Mouse (Mus musculus) embryonic fibroblast, embryonic 13.5 days (primary cell): ENCODE data around the gene Lyrm4. TPM values are rescaled to one million over a fixed set of nuclear protein-coding genes. Genes with fewer than 3 reads are reported as not detected.

Source experiments
- H3K27ac ChIP-seq: 2 replicates; pipeline ENCODE4 v1.5.1; 2012; ENCODE audit warnings: low read length, control low read depth, inconsistent platforms; ENCODE audit not compliant: insufficient read depth
- H3K4me1 ChIP-seq: 2 replicates; pipeline ENCODE4 v1.6.1; 2011; ENCODE audit warnings: low read length; ENCODE audit not compliant: control insufficient read depth, insufficient read depth
- H3K4me3 ChIP-seq: 2 replicates; pipeline ENCODE4 v1.5.1; 2011; ENCODE audit warnings: mild to moderate bottlenecking, control low read depth, low read length; ENCODE audit not compliant: insufficient read depth
- CTCF ChIP-seq: IDR thresholded peaks from 2 replicates; pipeline ENCODE4 v1.5.1; 2011; ENCODE audit warnings: mild to moderate bottlenecking, control low read depth, low read length, moderate library complexity, borderline replicate concordance; ENCODE audit not compliant: insufficient read depth
- POLR2A ChIP-seq: IDR thresholded peaks from 2 replicates; pipeline ENCODE4 v1.6.1; 2011; ENCODE audit warnings: low read depth, mild to moderate bottlenecking, control low read depth, low read length, moderate library complexity
- polyA plus RNA-seq: library from polyadenylated mRNA; stranded (reverse); fragments of >200 nt; gene quantifications from 2 replicates; pipeline ENCODE4 v1.2.4, GENCODE M21; 2011; ENCODE audit warnings: low read depth; ENCODE audit not compliant: missing spikeins, insufficient read length

The Lyrm4 gene
- polyA plus RNA-seq, 1 experiment: 8.2 TPM

- Histone ChIP-seq H3K27ac (peak overlapping the region; percentile 59; the same call in 1 of the 2 replicates), H3K4me1 (peaks cover 9% of the 10 kb centered on the region), H3K4me3 (no peak overlapping the region)
- TF ChIP-seq CTCF: no peak
- TF ChIP-seq POLR2A: no peak
Observed at GRCm38 (mm10) chr13:36139703-36140102, 22.4 kb upstream of the Lyrm4 start.

- TF ChIP-seq CTCF (no peak), POLR2A (no peak)
- Histone ChIP-seq H3K27ac (peak overlapping the region; percentile 3; the same call in 1 of the 2 replicates), H3K4me1 (peaks cover 2% of the 10 kb centered on the region; the same call in 1 of the 2 replicates), H3K4me3 (no peak overlapping the region)
Observed at GRCm38 (mm10) chr13:36131992-36132649, 14.8 kb upstream of the Lyrm4 start.

GRCm38 (mm10) chr13:36131401-36131800 is 14.1 kb upstream of the Lyrm4 start:
- no peak for TF ChIP-seq CTCF
- TF ChIP-seq POLR2A: no peak
- Histone ChIP-seq H3K4me3 (no peak overlapping the region), H3K4me1 (peaks cover 2% of the 10 kb centered on the region; the same call in 1 of the 2 replicates), H3K27ac (peak overlapping the region; percentile 3; the same call in 1 of the 2 replicates)

- Histone ChIP-seq H3K4me3 (no peak overlapping the region), H3K27ac (no peak overlapping the region), H3K4me1 (peaks cover 2% of the 10 kb centered on the region; the same call in 1 of the 2 replicates)
- no peak for TF ChIP-seq POLR2A
- TF ChIP-seq CTCF: no peak
Observed at GRCm38 (mm10) chr13:36129360-36130054, 12.2 kb upstream of the Lyrm4 start.

GRCm38 (mm10) chr13:36120606-36121005 is 3.3 kb upstream of the Lyrm4 start:
- H3K4me1 ChIP-seq: no peaks in the 10 kb centered on the region
- H3K4me3 ChIP-seq: no peak overlapping the region
- TF ChIP-seq POLR2A (no peak), CTCF (no peak)
- no peak overlapping the region for H3K27ac ChIP-seq

GRCm38 (mm10) chr13:36119684-36120083 is 2.4 kb upstream of the Lyrm4 start:
- H3K27ac ChIP-seq: no peak overlapping the region
- TF ChIP-seq POLR2A (no peak), CTCF (no peak)
- no peaks in the 10 kb centered on the region for H3K4me1 ChIP-seq
- no peak overlapping the region for H3K4me3 ChIP-seq

GRCm38 (mm10) chr13:36116520-36117142 is 695 bp downstream of the Lyrm4 start:
- TF ChIP-seq POLR2A (no peak), CTCF (no peak)
- no peaks in the 10 kb centered on the region for H3K4me1 ChIP-seq
- H3K27ac ChIP-seq: no peak overlapping the region
- peak overlapping the region; percentile 89 for H3K4me3 ChIP-seq

GRCm38 (mm10) chr13:36113181-36113580 is 4.1 kb downstream of the Lyrm4 start:
- TF ChIP-seq CTCF (no peak), POLR2A (no peak)
- Histone ChIP-seq H3K27ac (no peak overlapping the region), H3K4me1 (no peaks in the 10 kb centered on the region), H3K4me3 (no peak overlapping the region)

- no peak overlapping the region for H3K27ac ChIP-seq
- no peak overlapping the region for H3K4me3 ChIP-seq
- no peaks in the 10 kb centered on the region for H3K4me1 ChIP-seq
- TF ChIP-seq CTCF: no peak
- no peak for TF ChIP-seq POLR2A
Observed at GRCm38 (mm10) chr13:36111331-36111730, 6.0 kb downstream of the Lyrm4 start.
